Mouse (Mus musculus): ENCODE data around the gene Prlh.

Prlh gene

GRCm38 (mm10) chr1:90956245-90957096 is 3.6 kb downstream of the Prlh start:
- peak; percentile 71 to 75 for DNase-seq

GRCm38 (mm10) chr1:90962526-90962925 is 9.6 kb downstream of the Prlh start:
- DNase-seq = peak in 1 of 2 experiments; percentile 34

GRCm38 (mm10) chr1:90962994-90963393 is 10.1 kb downstream of the Prlh start:
- peak; percentile 41 to 72 for DNase-seq

- peak; percentile 86 for DNase-seq
Measured at GRCm38 (mm10) chr1:90967583-90967982, 14.7 kb downstream of the Prlh start.

- DNase-seq = no peak
Measured at GRCm38 (mm10) chr1:90968649-90969048, 15.7 kb downstream of the Prlh start.

- peak; percentile 79 to 83 for DNase-seq
Measured at GRCm38 (mm10) chr1:90969347-90969784, 16.5 kb downstream of the Prlh start, which contains the start of gene Rab17. TSS of gene Rab17 (minus strand) at chr1:90969661.

GRCm38 (mm10) chr1:90969881-90970390 is 17.0 kb downstream of the Prlh start:
- DNase-seq = peak; percentile 43 to 46

GRCm38 (mm10) chr1:90972911-90973573 is 20.1 kb downstream of the Prlh start:
- peak; percentile 94 to 98 for DNase-seq

- DNase-seq = no peak
Measured at GRCm38 (mm10) chr1:90973574-90973911, 20.6 kb downstream of the Prlh start.

GRCm38 (mm10) chr1:90974906-90975649 is 22.2 kb downstream of the Prlh start:
- DNase-seq = peak; percentile 45 to 56

- DNase-seq = no peak
Measured at GRCm38 (mm10) chr1:90975960-90976359, 23.1 kb downstream of the Prlh start.

- DNase-seq = peak in 1 of 2 experiments; percentile 50
Measured at GRCm38 (mm10) chr1:90980638-90981330, 27.9 kb downstream of the Prlh start.

- no peak for DNase-seq
Measured at GRCm38 (mm10) chr1:90981346-90981745, 28.4 kb downstream of the Prlh start.

GRCm38 (mm10) chr1:90995916-90996315 is 43.0 kb downstream of the Prlh start:
- no peak for DNase-seq

- no peak for DNase-seq
Measured at GRCm38 (mm10) chr1:90997136-90997535, 44.2 kb downstream of the Prlh start.

- no peak for DNase-seq
Measured at GRCm38 (mm10) chr1:90997641-90998040, 44.7 kb downstream of the Prlh start.

- DNase-seq = peak in 1 of 2 experiments; percentile 74
Measured at GRCm38 (mm10) chr1:90998268-90998890, 45.5 kb downstream of the Prlh start, which contains the start of gene Lrrfip1. TSS of gene Lrrfip1 (plus strand) at chr1:90998737.

- peak in 1 of 2 experiments; percentile 21 for DNase-seq
Measured at GRCm38 (mm10) chr1:90998891-90999611, 46.1 kb downstream of the Prlh start.

GRCm38 (mm10) chr1:90999911-91000601 is 47.1 kb downstream of the Prlh start:
- no peak for DNase-seq

GRCm38 (mm10) chr1:91001101-91001500 is 48.2 kb downstream of the Prlh start:
- DNase-seq = no peak
